Mouse (Mus musculus) CH12.LX (cell line): ENCODE data around the gene Clmn. TPM values are rescaled to one million over a fixed set of nuclear protein-coding genes. Genes with fewer than 3 reads are reported as not detected.

ENCODE experiments used
- DNase-seq: peaks from one replicate; pipeline ENCODE4 v3.0.0-alpha.2; 2013; ENCODE audit errors: extremely low read depth
- H3K27ac ChIP-seq: 2 replicates; pipeline ENCODE4 v1.5.1; 2012; ENCODE audit warnings: low read depth, mild to moderate bottlenecking, control low read depth, moderate library complexity; ENCODE audit not compliant: insufficient read depth
- H3K27me3 ChIP-seq: replicated peaks from 2 replicates; pipeline ENCODE3; 2012; ENCODE audit warnings: inconsistent platforms
- H3K36me3 ChIP-seq, 2 experiments: replicated peaks in 1 of 2; 2 replicates each; pipeline versions ENCODE3 to v1.6.1; 2012; ENCODE audit warnings: inconsistent platforms in 1 of 2, low read length in 1 of 2, mild to moderate bottlenecking in 1 of 2, mixed read lengths in 1 of 2, moderate library complexity in 1 of 2; ENCODE audit not compliant: control insufficient read depth in 1 of 2, insufficient read depth in 1 of 2
- H3K4me1 ChIP-seq, 2 experiments: 2 replicates each; pipeline ENCODE4 v1.6.1; 2012; ENCODE audit warnings: inconsistent platforms in 1 of 2, moderate library complexity in 1 of 2; ENCODE audit not compliant: insufficient read depth in 2 of 2, control insufficient read depth in 1 of 2
- H3K4me2 ChIP-seq: 2 replicates; pipeline ENCODE4 v1.6.1; 2012; ENCODE audit warnings: low read depth, mild to moderate bottlenecking, control low read depth; ENCODE audit not compliant: poor library complexity, insufficient read depth, severe bottlenecking
- H3K4me3 ChIP-seq, 3 experiments: fragments of 150-350 bp in 1 of 3; sonication (generic) in 1 of 3; replicated peaks in 1 of 3; 2 replicates each; pipeline versions ENCODE3 to v1.5.1; 2011 to 2012; ENCODE audit warnings: low read depth in 2 of 3, low read length in 2 of 3, mild to moderate bottlenecking in 2 of 3, moderate library complexity in 2 of 3, control low read depth in 1 of 3, improper control_type of control experiment in 1 of 3, inconsistent platforms in 1 of 3, mixed read lengths in 1 of 3; ENCODE audit not compliant: poor library complexity in 1 of 3
- H3K79me2 ChIP-seq: replicated peaks from 2 replicates; pipeline ENCODE4 v1.6.1; 2012; ENCODE audit warnings: mild to moderate bottlenecking, moderate library complexity; ENCODE audit not compliant: control insufficient read depth, poor library complexity, insufficient read depth, severe bottlenecking; ENCODE audit errors: extremely low read depth
- H3K9ac ChIP-seq: 2 replicates; pipeline ENCODE4 v1.6.1; 2012; ENCODE audit warnings: low read depth, mild to moderate bottlenecking, control low read depth, moderate library complexity; ENCODE audit not compliant: insufficient read depth
- H3K9me3 ChIP-seq: replicated peaks from 2 replicates; pipeline ENCODE3; 2012; ENCODE audit warnings: low read length, inconsistent platforms, mixed read lengths
- BHLHE40 ChIP-seq: IDR thresholded peaks from 2 replicates; pipeline ENCODE4 v1.6.1; 2011; ENCODE audit warnings: mild to moderate bottlenecking, low read depth, low read length, improper control_type of control experiment
- CTCF ChIP-seq, 2 experiments: IDR thresholded peaks in 1 of 2; conservative IDR thresholded peaks in 1 of 2; 2 replicates each; pipeline ENCODE4 v1.5.1; 2011 to 2012; ENCODE audit warnings: low read depth in 2 of 2, low read length in 2 of 2, improper control_type of control experiment in 1 of 2, inconsistent platforms in 1 of 2, mild to moderate bottlenecking in 1 of 2, moderate library complexity in 1 of 2
- ETS1 ChIP-seq: conservative IDR thresholded peaks from 2 replicates; pipeline ENCODE4 v1.6.1; 2012; ENCODE audit warnings: low read depth, mild to moderate bottlenecking, inconsistent platforms, low read length, improper control_type of control experiment, moderate library complexity
- GABPA ChIP-seq: IDR thresholded peaks from 2 replicates; pipeline ENCODE4 v1.6.1; 2012; ENCODE audit warnings: low read depth, low read length, improper control_type of control experiment, inconsistent platforms; ENCODE audit not compliant: insufficient replicate concordance
- JUND ChIP-seq: conservative IDR thresholded peaks from 2 replicates; pipeline ENCODE4 v1.6.1; 2011; ENCODE audit warnings: low read depth, low read length, improper control_type of control experiment
- KAT2A ChIP-seq: IDR thresholded peaks from 2 replicates; pipeline ENCODE4 v1.6.1; 2012; ENCODE audit warnings: low read length, improper control_type of control experiment, inconsistent platforms; ENCODE audit not compliant: insufficient replicate concordance
- MAFK ChIP-seq: IDR thresholded peaks from 2 replicates; pipeline ENCODE4 v1.6.1; 2011; ENCODE audit warnings: low read length, improper control_type of control experiment; ENCODE audit not compliant: insufficient replicate concordance
- MAX ChIP-seq: IDR thresholded peaks from 2 replicates; pipeline ENCODE4 v1.6.1; 2011; ENCODE audit warnings: low read length, improper control_type of control experiment
- MYC ChIP-seq: IDR thresholded peaks from 2 replicates; pipeline ENCODE4 v1.6.1; 2011; ENCODE audit warnings: low read depth, mild to moderate bottlenecking, improper control_type of control experiment, low read length
- NRF1 ChIP-seq: IDR thresholded peaks from 2 replicates; pipeline ENCODE4 v1.6.1; 2014; ENCODE audit warnings: low read depth, mild to moderate bottlenecking, inconsistent platforms, low read length, improper control_type of control experiment, moderate library complexity
- PAX5 ChIP-seq: IDR thresholded peaks from 2 replicates; pipeline ENCODE4 v1.6.1; 2012; ENCODE audit warnings: low read length, inconsistent platforms, mixed read lengths
- RAD21 ChIP-seq: IDR thresholded peaks from 2 replicates; pipeline ENCODE4 v1.6.1; 2011; ENCODE audit warnings: low read depth, mild to moderate bottlenecking, low read length, improper control_type of control experiment, moderate library complexity
- SMC3 ChIP-seq: IDR thresholded peaks from 2 replicates; pipeline ENCODE4 v1.6.1; 2011; ENCODE audit warnings: low read depth, low read length, improper control_type of control experiment
- UBTF ChIP-seq: IDR thresholded peaks from 2 replicates; pipeline ENCODE4 v1.6.1; 2012; ENCODE audit warnings: low read depth, mild to moderate bottlenecking, inconsistent platforms, low read length, improper control_type of control experiment, moderate library complexity
- USF1 ChIP-seq: IDR thresholded peaks from 2 replicates; pipeline ENCODE4 v1.6.1; 2014; ENCODE audit warnings: low read depth, mild to moderate bottlenecking, inconsistent platforms, low read length, improper control_type of control experiment
- dilution Hi-C: fragments of 300-500 bp; cut with MboI; formaldehyde crosslinking; loops from 2 replicates; pipeline ENCODE4 v1.14.3; 2020; ENCODE audit warnings: low sequenced_read_pairs; ENCODE audit not compliant: extremely low pct_unique_long_range_greater_than_20kb, extremely low pct_ligation_motif_present
- in situ Hi-C: fragments of 300-500 bp; cut with MboI; formaldehyde crosslinking; loops from 3 replicates; pipeline ENCODE4 v1.14.3; 2019; ENCODE audit warnings: low sequenced_read_pairs, low pct_ligation_motif_present, low pct_unique_long_range_greater_than_20kb, mixed read lengths
- polyA plus RNA-seq: library from polyadenylated mRNA; unstranded; fragments of >175 nt; gene quantifications from 2 replicates; pipeline ENCODE4 v1.2.1, GENCODE M21; 2012; ENCODE audit warnings: low read depth; ENCODE audit not compliant: insufficient read length
- total RNA-seq, 2 experiments: library from RNA; depleted of rRNA; stranded (reverse); fragments of 300-350 nt in 1 of 2; fragments of >200 nt in 1 of 2; gene quantifications; 2 replicates each; pipeline ENCODE4 v1.2.3; 2012 to 2014

The Clmn gene
- total and polyA plus RNA-seq, 3 experiments: not detected

DNA sequence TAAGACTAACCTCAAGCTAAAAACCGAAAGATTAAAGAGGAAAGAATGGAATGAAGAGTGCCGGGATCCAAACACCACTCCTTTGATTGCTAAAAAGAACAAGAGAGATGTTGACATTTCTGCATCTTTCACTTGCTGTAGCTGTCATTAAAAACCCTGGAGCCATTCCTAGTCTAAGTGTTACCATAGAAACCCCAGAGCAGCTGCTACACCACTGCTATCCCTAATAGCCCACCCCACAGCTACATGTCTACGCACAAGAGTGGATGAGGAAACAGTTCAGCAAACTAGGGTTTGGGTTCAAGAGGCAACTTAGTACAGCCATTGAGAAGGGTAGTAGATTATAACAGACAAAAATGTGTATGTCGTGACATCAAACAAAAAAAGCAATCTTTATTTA lies 121.2 kb downstream of the Clmn start:
- H3K36me3 ChIP-seq: peaks cover 0 to 31% of the 10 kb centered on the region in 2 experiments
- no peak overlapping the region for H3K9ac ChIP-seq
- no peak overlapping the region for H3K27ac ChIP-seq
- no peak overlapping the region for H3K4me2 ChIP-seq
- H3K4me1 ChIP-seq: peaks cover 0 to 23% of the 10 kb centered on the region in 2 experiments; a peak in 3 of 4 replicates
- no peaks in the 10 kb centered on the region for H3K9me3 ChIP-seq
- dilution Hi-C loops: no loop called here
- H3K79me2 ChIP-seq: peaks cover 20% of the 10 kb centered on the region
- no peak for TF ChIP-seq MAFK
- no peak for TF ChIP-seq ETS1
- no peak for TF ChIP-seq GABPA
- TF ChIP-seq BHLHE40: no peak
- no peak for TF ChIP-seq NRF1
- no peak for TF ChIP-seq MAX
- TF ChIP-seq JUND: no peak
- TF ChIP-seq USF1: no peak
- no peak for TF ChIP-seq MYC
- TF ChIP-seq, all 38 proteins: peak for 0
- DNase-seq: no peak
- in situ Hi-C loops: loop anchor here (10.0 kb wide), 1 partner anchor 71 kb away; no protein-coding TSS in a partner anchor
- H3K4me3 ChIP-seq: no peak overlapping the region
- no peaks in the 10 kb centered on the region for H3K27me3 ChIP-seq

GRCm38 (mm10) chr12:104742247-104742646 lies 122.6 kb downstream of the Clmn start:
- H3K9ac ChIP-seq: no peak overlapping the region
- no peak overlapping the region for H3K27ac ChIP-seq

More at GRCm38 (mm10) chr12:104742247-104742646, 122.6 kb downstream of the Clmn start:
- H3K9me3 ChIP-seq: no peaks in the 10 kb centered on the region
- dilution Hi-C loops (no loop called here), in situ Hi-C loops (loop anchor here (10.0 kb wide), 1 partner anchor 73 kb away; no protein-coding TSS in a partner anchor)
- H3K79me2 ChIP-seq: peaks cover 20% of the 10 kb centered on the region
- H3K36me3 ChIP-seq: peaks cover 3 to 37% of the 10 kb centered on the region in 2 experiments
- DNase-seq: peak; percentile 56
- peak in 1 of 2 experiments; percentile 42; a peak in 2 of 4 replicates for TF ChIP-seq CTCF (conservative IDR thresholded peaks at IDR 0.05 in 1 of 2, IDR thresholded peaks at IDR 0.05 in 1 of 2; ENCODE audit: low read depth in 2 of 2, low read length in 2 of 2)
- no peak for TF ChIP-seq UBTF
- no peak for TF ChIP-seq GABPA
- TF ChIP-seq PAX5: no peak
- TF ChIP-seq RAD21: peak; percentile 15
- peak; percentile 24; the same call in 1 of the 2 replicates for TF ChIP-seq SMC3
- no peak for TF ChIP-seq KAT2A
- H3K4me1 ChIP-seq: peaks cover 0 to 17% of the 10 kb centered on the region in 2 experiments; a peak in 2 of 4 replicates
- H3K4me3 ChIP-seq: no peak overlapping the region
- no peaks in the 10 kb centered on the region for H3K27me3 ChIP-seq
- H3K4me2 ChIP-seq: no peak overlapping the region
